Mouse (Mus musculus) thymus, adult 2 months (tissue): ENCODE measurements around the gene Ntrk3. TPM values are rescaled to one million over a fixed set of nuclear protein-coding genes. Genes with fewer than 3 reads are reported as not detected.
A peak's percentile ranks its signal among the peaks of the same experiment; 100 is the strongest.

Experiments used
- DNase-seq: peaks from one replicate; pipeline ENCODE4 v3.0.0; 2021
- H3K27ac ChIP-seq: fragments of 200-500 bp; 2 replicates; pipeline ENCODE4 v1.5.1; 2012; ENCODE audit warnings: low read length, control low read depth; ENCODE audit not compliant: control insufficient read depth, insufficient read depth
- H3K27me3 ChIP-seq: fragments of 200-500 bp; 2 replicates; pipeline ENCODE4 v1.6.1; 2012; ENCODE audit warnings: mild to moderate bottlenecking, low read length, moderate library complexity, mixed read lengths; ENCODE audit not compliant: control insufficient read depth, insufficient read depth
- H3K36me3 ChIP-seq: fragments of 200-500 bp; 2 replicates; pipeline ENCODE4 v1.6.1; 2012; ENCODE audit warnings: mild to moderate bottlenecking, low read length, moderate library complexity; ENCODE audit not compliant: control insufficient read depth, insufficient read depth
- H3K4me1 ChIP-seq: fragments of 200-500 bp; replicated peaks from 2 replicates; pipeline ENCODE4 v1.6.1; 2012; ENCODE audit warnings: low read length; ENCODE audit not compliant: control insufficient read depth, insufficient read depth
- H3K4me3 ChIP-seq: fragments of 200-500 bp; 2 replicates; pipeline ENCODE4 v1.5.1; 2012; ENCODE audit warnings: mild to moderate bottlenecking, low read length, control low read depth, moderate library complexity; ENCODE audit not compliant: control insufficient read depth, insufficient read depth
- CTCF ChIP-seq: fragments of 200-500 bp; IDR thresholded peaks from 2 replicates; pipeline ENCODE4 v1.5.1; 2012; ENCODE audit warnings: mild to moderate bottlenecking, control low read depth, low read length, moderate library complexity, borderline replicate concordance; ENCODE audit not compliant: control insufficient read depth, poor library complexity, insufficient read depth; ENCODE audit errors: extremely low read depth
- POLR2A ChIP-seq: fragments of 200-500 bp; IDR thresholded peaks from 2 replicates; pipeline ENCODE4 v1.6.1; 2012; ENCODE audit warnings: mild to moderate bottlenecking, low read length, control low read depth, moderate library complexity; ENCODE audit not compliant: control insufficient read depth, poor library complexity, insufficient read depth; ENCODE audit errors: extremely low read depth
- WGBS: fragments of 180-500 bp; shearing (Covaris S2); methylation state at CpG from one replicate; pipeline ENCODE4 v1.1.7; 2018; 5-methylcytosine and 5-hydroxymethylcytosine counted together
- polyA plus RNA-seq: library from polyadenylated mRNA; depleted of rRNA; stranded (reverse); fragments of >200 nt; gene quantifications from 2 replicates; pipeline ENCODE4 v1.2.3, GENCODE M21; 2012

The Ntrk3 gene
- polyA plus RNA-seq, 1 experiment, result 54.7 TPM

DNA sequence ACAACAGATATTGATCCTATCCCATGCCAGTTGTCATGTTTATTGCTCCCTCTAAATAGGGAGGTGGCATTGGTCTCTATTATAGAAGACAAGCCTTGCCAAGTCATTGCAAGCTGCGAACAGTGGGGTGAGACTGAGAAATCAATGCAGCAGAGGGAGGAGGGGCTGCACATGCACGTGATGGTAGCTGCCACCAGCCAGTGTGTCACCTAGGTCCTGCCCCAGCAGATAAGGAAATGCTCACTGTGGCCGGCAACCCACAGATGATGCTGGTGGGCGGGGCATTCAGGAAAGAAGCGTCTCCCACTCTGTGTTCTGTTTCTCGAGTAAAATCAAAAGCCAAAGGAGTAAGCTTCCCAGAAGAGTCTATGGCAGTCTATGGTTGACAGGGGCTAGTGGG, 154.1 kb downstream of the Ntrk3 start:
- Histone ChIP-seq H3K27ac (no peak overlapping the region), H3K4me1 (peaks cover 13% of the 10 kb centered on the region), H3K27me3 (peaks cover 8% of the 10 kb centered on the region), H3K4me3 (no peak overlapping the region), H3K36me3 (no peaks in the 10 kb centered on the region)
- TF ChIP-seq CTCF (no peak), POLR2A (no peak)
- no peak for DNase-seq
- 8% methylated on average over 6 of the region's 6 CpGs for WGBS

DNA sequence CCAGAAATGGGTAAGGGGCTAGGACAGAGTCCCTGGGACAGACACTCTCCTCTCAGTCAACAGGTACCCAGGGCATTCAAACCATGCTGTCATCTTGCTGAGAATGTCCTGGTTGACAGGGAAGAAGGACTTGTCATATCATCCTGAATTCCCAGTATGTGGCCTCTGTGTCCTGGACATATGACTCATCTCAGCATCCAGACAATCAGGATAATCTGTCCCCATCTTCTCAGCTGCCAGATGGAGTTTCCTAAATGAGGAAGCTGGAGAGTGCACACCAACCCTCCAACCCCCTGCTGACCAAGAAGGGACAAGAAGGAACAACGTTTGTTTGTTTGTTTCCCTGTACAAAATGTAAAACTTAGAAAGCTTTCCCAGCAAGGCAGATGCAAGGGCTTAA, 156.5 kb downstream of the Ntrk3 start:
- 37% methylated on average over 1 of the region's 1 CpGs for WGBS
- Histone ChIP-seq H3K27ac (no peak overlapping the region), H3K27me3 (peaks cover 14% of the 10 kb centered on the region), H3K4me1 (peaks cover 18% of the 10 kb centered on the region), H3K36me3 (no peaks in the 10 kb centered on the region), H3K4me3 (no peak overlapping the region)
- no peak for DNase-seq
- TF ChIP-seq POLR2A (no peak), CTCF (no peak)

DNA sequence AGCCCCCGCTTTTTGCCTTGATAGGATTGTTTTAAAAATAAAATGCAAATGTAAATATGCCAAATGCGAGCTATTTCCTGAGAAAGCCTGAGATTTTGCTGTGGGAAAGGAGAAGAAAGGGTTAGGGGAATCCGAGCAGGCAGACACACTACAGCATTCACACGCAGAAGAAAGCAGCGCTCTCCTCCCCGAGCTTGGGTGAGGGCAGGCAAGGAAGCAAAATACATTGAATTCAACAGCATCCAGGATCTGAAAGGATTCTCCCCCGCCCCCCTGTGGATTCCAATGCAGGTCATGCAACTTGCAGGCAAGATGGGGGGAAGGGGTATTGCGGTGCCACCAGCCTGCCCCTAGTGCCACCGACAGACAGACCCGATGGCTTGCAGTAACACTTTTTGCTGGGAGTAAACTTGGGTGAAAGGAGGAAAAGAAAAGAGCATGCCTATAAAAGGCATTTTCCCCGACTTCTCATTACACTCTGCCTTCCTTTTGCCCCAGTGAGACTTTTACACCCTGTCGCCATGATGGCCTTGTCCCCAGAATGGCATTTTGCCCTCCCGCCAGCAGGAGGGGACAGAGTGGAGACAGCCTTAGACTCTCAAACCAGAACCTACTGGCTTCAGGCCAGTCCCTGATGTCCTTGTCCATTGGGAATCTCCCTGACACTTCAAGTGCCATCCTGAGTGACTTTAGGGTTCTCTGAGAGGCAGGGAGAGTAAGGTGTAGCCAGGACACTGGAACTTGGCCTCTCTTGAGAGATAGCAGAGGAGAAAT, 158.2 kb downstream of the Ntrk3 start:
- peaks cover 18% of the 10 kb centered on the region for H3K4me1 ChIP-seq
- H3K4me3 ChIP-seq, result no peak overlapping the region
- peak; percentile 58; the same call in 1 of the 2 replicates for TF ChIP-seq CTCF
- no peak for TF ChIP-seq POLR2A
- peaks cover 21% of the 10 kb centered on the region for H3K27me3 ChIP-seq
- peak; percentile 67 for DNase-seq
- WGBS, result 14% methylated on average over 13 of the region's 13 CpGs
- H3K36me3 ChIP-seq, result no peaks in the 10 kb centered on the region
- H3K27ac ChIP-seq, result no peak overlapping the region

DNA sequence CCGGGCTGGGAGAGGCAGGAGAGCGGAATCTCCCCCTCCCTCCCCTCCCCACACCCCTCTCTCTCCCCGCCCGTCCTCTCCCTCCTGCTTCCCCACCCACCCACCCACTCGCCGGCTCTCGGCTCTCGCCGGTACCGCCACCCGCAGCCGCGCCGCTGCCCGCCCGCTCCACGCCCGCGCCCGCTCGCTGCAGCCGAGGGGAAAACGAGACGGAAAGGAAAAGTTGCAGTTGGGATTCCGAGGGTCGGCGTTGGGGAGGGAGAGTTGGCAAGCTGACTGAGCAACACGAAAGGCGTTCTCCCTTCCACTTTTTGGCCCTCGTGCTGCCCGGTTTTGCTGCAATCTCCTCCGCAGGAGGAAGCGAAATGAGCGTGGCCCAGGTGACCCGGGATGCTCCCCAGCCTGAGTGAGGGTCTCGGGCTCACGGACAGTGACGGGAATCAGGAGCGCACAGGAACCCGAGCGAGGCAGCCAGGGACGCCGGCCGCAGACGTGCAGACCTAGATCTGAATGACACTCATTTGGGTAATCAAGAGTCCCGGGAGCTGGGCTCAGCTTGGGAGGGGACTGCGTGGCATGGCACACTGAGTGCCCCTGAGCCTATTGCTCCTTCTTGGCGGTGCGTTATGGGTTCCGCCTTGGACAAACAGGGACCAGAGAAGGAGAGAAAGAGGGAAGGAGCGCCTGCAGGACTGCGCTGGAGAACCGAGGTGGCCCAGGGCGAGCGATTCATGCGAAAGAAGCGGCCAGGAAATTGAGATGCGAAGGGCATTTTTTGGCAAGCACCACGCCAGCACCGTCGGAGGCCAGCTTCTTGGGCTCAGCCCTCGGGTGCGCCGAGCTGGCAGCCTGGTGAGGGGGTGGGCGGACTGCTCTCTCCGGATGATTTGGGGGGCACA, 159.1 kb downstream of the Ntrk3 start:
- no peaks in the 10 kb centered on the region for H3K36me3 ChIP-seq
- H3K27me3 ChIP-seq, result peaks cover 21% of the 10 kb centered on the region
- H3K27ac ChIP-seq, result no peak overlapping the region
- peak overlapping the region; percentile 47 for H3K4me3 ChIP-seq
- no peak for TF ChIP-seq CTCF
- TF ChIP-seq POLR2A, result no peak
- peak; percentile 27 for DNase-seq
- WGBS, result 2% methylated on average over 59 of the region's 66 CpGs
- peaks cover 16% of the 10 kb centered on the region for H3K4me1 ChIP-seq

DNA sequence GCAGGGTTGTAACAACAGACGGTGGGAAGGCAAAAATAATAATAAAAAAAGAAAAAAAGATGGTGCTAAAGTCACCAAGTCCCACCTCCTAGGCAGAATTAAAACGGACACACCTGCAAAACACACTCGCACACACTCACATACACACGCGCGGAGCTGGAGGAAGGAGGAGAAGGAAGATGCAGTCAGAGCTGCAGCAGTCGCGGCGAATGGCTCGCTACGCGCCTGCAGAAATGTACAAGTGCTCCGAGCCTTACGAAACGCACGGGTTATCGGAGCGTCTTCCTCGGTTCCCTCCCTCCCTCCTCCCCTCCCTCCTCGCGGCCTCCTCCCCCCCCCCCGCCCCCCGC, 159.7 kb downstream of the Ntrk3 start:
- WGBS, result 0% methylated on average over 17 of the region's 23 CpGs

DNA sequence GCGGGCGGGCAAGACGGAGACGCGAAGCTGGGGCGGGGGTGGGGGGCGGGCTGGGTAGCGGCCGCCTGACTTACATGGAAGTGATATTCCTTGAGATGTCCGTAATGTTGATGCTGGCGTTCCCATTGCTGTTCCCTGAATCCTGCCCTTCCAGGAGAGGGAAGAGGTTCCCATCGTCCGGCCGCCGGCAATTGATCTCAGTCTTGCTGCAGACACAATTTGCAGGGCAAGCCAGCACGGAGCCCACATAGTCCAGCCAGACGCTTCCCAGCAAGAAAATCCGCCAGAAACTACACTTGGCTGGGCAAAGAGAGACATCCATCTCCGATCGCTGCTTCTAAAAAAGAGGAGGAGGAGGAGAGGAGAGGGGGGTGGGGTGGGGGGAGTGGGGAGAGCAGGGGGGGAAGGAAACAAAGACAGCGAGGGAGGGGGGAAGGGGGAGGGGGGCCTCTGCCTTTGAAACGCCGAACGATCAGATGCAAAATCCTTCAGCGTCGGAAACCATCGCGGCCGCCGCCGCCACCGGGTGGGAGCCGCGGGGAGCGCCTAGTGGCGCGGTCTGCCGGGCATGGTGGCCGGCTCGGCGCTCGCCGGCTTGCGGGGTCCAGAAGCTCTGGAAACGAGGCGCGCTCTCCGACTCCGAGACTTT, 160.2 kb downstream of the Ntrk3 start:
- Histone ChIP-seq H3K27me3 (peaks cover 21% of the 10 kb centered on the region), H3K27ac (no peak overlapping the region), H3K4me1 (peaks cover 16% of the 10 kb centered on the region), H3K4me3 (peak overlapping the region; percentile 44), H3K36me3 (no peaks in the 10 kb centered on the region)
- 2% methylated on average over 49 of the region's 49 CpGs for WGBS
- TF ChIP-seq CTCF, result no peak
- no peak for TF ChIP-seq POLR2A
- DNase-seq, result peak; percentile 37

More for the DNA sequence above, 159.7 kb downstream of the Ntrk3 start:
- H3K4me3 ChIP-seq, result peak overlapping the region; percentile 44
- no peak overlapping the region for H3K27ac ChIP-seq
- H3K27me3 ChIP-seq, result peaks cover 21% of the 10 kb centered on the region
- no peaks in the 10 kb centered on the region for H3K36me3 ChIP-seq
- DNase-seq, result peak; percentile 29
- no peak for TF ChIP-seq POLR2A
- TF ChIP-seq CTCF, result no peak
- H3K4me1 ChIP-seq, result peaks cover 16% of the 10 kb centered on the region
